Mouse (Mus musculus): ENCODE data around the gene Ugcg. TPM values are rescaled to one million over a fixed set of nuclear protein-coding genes. Genes with fewer than 3 reads are reported as not detected.

The Ugcg gene
- polyA plus RNA-seq, 1 experiment from 2014 or later = 24.7 TPM

- DNase-seq (ENCODE audit: low spot score) (no peak), ATAC-seq (ENCODE audit: low FRiP score) (no peak)
- 92% methylated on average over 2 of the region's 2 CpGs for WGBS
- Histone ChIP-seq H3K4me3 (replicated peaks; ENCODE audit: low read length) (no peak overlapping the region), H3K27ac (no peak overlapping the region), H3K9me3 (ENCODE audit: control insufficient read depth, low read length) (no peaks in the 10 kb centered on the region), H3K4me1 (replicated peaks; ENCODE audit: control insufficient read depth, insufficient read depth, low read length) (no peaks in the 10 kb centered on the region), H3K27me3 (ENCODE audit: control insufficient read depth, insufficient read depth, low read length) (no peaks in the 10 kb centered on the region), H3K9ac (no peak overlapping the region), H3K4me2 (replicated peaks) (no peak overlapping the region), H3K36me3 (replicated peaks; ENCODE audit: control insufficient read depth, insufficient read depth) (no peaks in the 10 kb centered on the region)
Observed at GRCm38 (mm10) chr4:59167251-59167847, 21.7 kb upstream of the Ugcg start.

- Histone ChIP-seq H3K4me1 (replicated peaks; ENCODE audit: control insufficient read depth, insufficient read depth, low read length) (no peaks in the 10 kb centered on the region), H3K9me3 (ENCODE audit: control insufficient read depth, low read length) (no peaks in the 10 kb centered on the region), H3K9ac (no peak overlapping the region), H3K27me3 (ENCODE audit: control insufficient read depth, insufficient read depth, low read length) (no peaks in the 10 kb centered on the region), H3K36me3 (replicated peaks; ENCODE audit: control insufficient read depth, insufficient read depth) (no peaks in the 10 kb centered on the region), H3K27ac (no peak overlapping the region), H3K4me3 (replicated peaks; ENCODE audit: low read length) (no peak overlapping the region), H3K4me2 (replicated peaks) (no peak overlapping the region)
- DNase-seq (ENCODE audit: low spot score) (no peak), ATAC-seq (ENCODE audit: low FRiP score) (no peak)
- WGBS = 85% methylated on average over 5 of the region's 5 CpGs
Observed at GRCm38 (mm10) chr4:59169981-59170380, 19.1 kb upstream of the Ugcg start.

GRCm38 (mm10) chr4:59172616-59173015 is 16.4 kb upstream of the Ugcg start:
- no peaks in the 10 kb centered on the region for H3K4me1 ChIP-seq (replicated peaks; ENCODE audit: control insufficient read depth, insufficient read depth, low read length)
- H3K4me3 ChIP-seq (replicated peaks; ENCODE audit: low read length) = no peak overlapping the region
- no peak overlapping the region for H3K9ac ChIP-seq
- no peak overlapping the region for H3K27ac ChIP-seq
- ATAC-seq (ENCODE audit: low FRiP score) (no peak), DNase-seq (ENCODE audit: low spot score) (no peak)
- H3K36me3 ChIP-seq (replicated peaks; ENCODE audit: control insufficient read depth, insufficient read depth) = no peaks in the 10 kb centered on the region
- no peaks in the 10 kb centered on the region for H3K9me3 ChIP-seq (ENCODE audit: control insufficient read depth, low read length)
- H3K27me3 ChIP-seq (ENCODE audit: control insufficient read depth, insufficient read depth, low read length) = no peaks in the 10 kb centered on the region
- WGBS = 9% methylated on average over 2 of the region's 2 CpGs
- H3K4me2 ChIP-seq (replicated peaks) = no peak overlapping the region

GRCm38 (mm10) chr4:59173181-59173922 is 15.7 kb upstream of the Ugcg start:
- no peak overlapping the region for H3K27ac ChIP-seq
- no peak overlapping the region for H3K9ac ChIP-seq
- H3K4me1 ChIP-seq (replicated peaks; ENCODE audit: control insufficient read depth, insufficient read depth, low read length) = no peaks in the 10 kb centered on the region
- 80% methylated on average over 2 of the region's 2 CpGs for WGBS
- no peaks in the 10 kb centered on the region for H3K9me3 ChIP-seq (ENCODE audit: control insufficient read depth, low read length)
- DNase-seq (ENCODE audit: low spot score) = no peak
- no peak overlapping the region for H3K4me3 ChIP-seq (replicated peaks; ENCODE audit: low read length)
- no peaks in the 10 kb centered on the region for H3K27me3 ChIP-seq (ENCODE audit: control insufficient read depth, insufficient read depth, low read length)
- H3K36me3 ChIP-seq (replicated peaks; ENCODE audit: control insufficient read depth, insufficient read depth) = no peaks in the 10 kb centered on the region
- no peak overlapping the region for H3K4me2 ChIP-seq (replicated peaks)
- no peak for ATAC-seq (ENCODE audit: low FRiP score)

- Histone ChIP-seq H3K4me1 (replicated peaks; ENCODE audit: control insufficient read depth, insufficient read depth, low read length) (no peaks in the 10 kb centered on the region), H3K27ac (no peak overlapping the region), H3K9ac (no peak overlapping the region), H3K9me3 (ENCODE audit: control insufficient read depth, low read length) (no peaks in the 10 kb centered on the region), H3K36me3 (replicated peaks; ENCODE audit: control insufficient read depth, insufficient read depth) (no peaks in the 10 kb centered on the region), H3K4me3 (replicated peaks; ENCODE audit: low read length) (no peak overlapping the region), H3K27me3 (ENCODE audit: control insufficient read depth, insufficient read depth, low read length) (no peaks in the 10 kb centered on the region), H3K4me2 (replicated peaks) (no peak overlapping the region)
- ATAC-seq (ENCODE audit: low FRiP score) (no peak), DNase-seq (ENCODE audit: low spot score) (no peak)
- WGBS = 76% methylated on average over 4 of the region's 4 CpGs
Observed at GRCm38 (mm10) chr4:59175003-59175402, 14.1 kb upstream of the Ugcg start.

- H3K36me3 ChIP-seq (replicated peaks; ENCODE audit: control insufficient read depth, insufficient read depth) = no peaks in the 10 kb centered on the region
- H3K9me3 ChIP-seq (ENCODE audit: control insufficient read depth, low read length) = no peaks in the 10 kb centered on the region
- H3K4me1 ChIP-seq (replicated peaks; ENCODE audit: control insufficient read depth, insufficient read depth, low read length) = no peaks in the 10 kb centered on the region
- no peak overlapping the region for H3K9ac ChIP-seq
- no peak overlapping the region for H3K4me2 ChIP-seq (replicated peaks)
- no peaks in the 10 kb centered on the region for H3K27me3 ChIP-seq (ENCODE audit: control insufficient read depth, insufficient read depth, low read length)
- 58% methylated on average over 6 of the region's 6 CpGs for WGBS
- no peak for DNase-seq (ENCODE audit: low spot score)
- no peak for ATAC-seq (ENCODE audit: low FRiP score)
- no peak overlapping the region for H3K4me3 ChIP-seq (replicated peaks; ENCODE audit: low read length)
- no peak overlapping the region for H3K27ac ChIP-seq
Observed at GRCm38 (mm10) chr4:59175929-59176328, 13.1 kb upstream of the Ugcg start.

- H3K4me2 ChIP-seq (replicated peaks) = no peak overlapping the region
- no peak for ATAC-seq (ENCODE audit: low FRiP score)
- no peak overlapping the region for H3K27ac ChIP-seq
- no peaks in the 10 kb centered on the region for H3K27me3 ChIP-seq (ENCODE audit: control insufficient read depth, insufficient read depth, low read length)
- 93% methylated on average over 2 of the region's 2 CpGs for WGBS
- H3K4me1 ChIP-seq (replicated peaks; ENCODE audit: control insufficient read depth, insufficient read depth, low read length) = no peaks in the 10 kb centered on the region
- H3K9me3 ChIP-seq (ENCODE audit: control insufficient read depth, low read length) = no peaks in the 10 kb centered on the region
- H3K36me3 ChIP-seq (replicated peaks; ENCODE audit: control insufficient read depth, insufficient read depth) = no peaks in the 10 kb centered on the region
- no peak for DNase-seq (ENCODE audit: low spot score)
- H3K9ac ChIP-seq = no peak overlapping the region
- H3K4me3 ChIP-seq (replicated peaks; ENCODE audit: low read length) = no peak overlapping the region
Observed at GRCm38 (mm10) chr4:59177566-59177965, 11.5 kb upstream of the Ugcg start.

GRCm38 (mm10) chr4:59181320-59182271 is 7.5 kb upstream of the Ugcg start:
- no peak for DNase-seq (ENCODE audit: low spot score)
- 36% methylated on average over 5 of the region's 5 CpGs for WGBS
- no peak for ATAC-seq (ENCODE audit: low FRiP score)

GRCm38 (mm10) chr4:59185671-59186070 is 3.4 kb upstream of the Ugcg start:
- Histone ChIP-seq H3K36me3 (replicated peaks; ENCODE audit: control insufficient read depth, insufficient read depth) (no peaks in the 10 kb centered on the region), H3K27me3 (ENCODE audit: control insufficient read depth, insufficient read depth, low read length) (no peaks in the 10 kb centered on the region), H3K4me3 (replicated peaks; ENCODE audit: low read length) (no peak overlapping the region), H3K9ac (no peak overlapping the region), H3K9me3 (ENCODE audit: control insufficient read depth, low read length) (no peaks in the 10 kb centered on the region), H3K27ac (no peak overlapping the region), H3K4me2 (replicated peaks) (no peak overlapping the region), H3K4me1 (replicated peaks; ENCODE audit: control insufficient read depth, insufficient read depth, low read length) (no peaks in the 10 kb centered on the region)
- no peak for ATAC-seq (ENCODE audit: low FRiP score)
- no peak for DNase-seq (ENCODE audit: low spot score)
- 77% methylated on average over 3 of the region's 3 CpGs for WGBS

More at GRCm38 (mm10) chr4:59181320-59182271, 7.5 kb upstream of the Ugcg start:
- no peak overlapping the region for H3K4me2 ChIP-seq (replicated peaks)
- no peak overlapping the region for H3K4me3 ChIP-seq (replicated peaks; ENCODE audit: low read length)
- H3K9ac ChIP-seq = no peak overlapping the region
- no peaks in the 10 kb centered on the region for H3K4me1 ChIP-seq (replicated peaks; ENCODE audit: control insufficient read depth, insufficient read depth, low read length)
- no peaks in the 10 kb centered on the region for H3K27me3 ChIP-seq (ENCODE audit: control insufficient read depth, insufficient read depth, low read length)
- no peak overlapping the region for H3K27ac ChIP-seq
- no peaks in the 10 kb centered on the region for H3K9me3 ChIP-seq (ENCODE audit: control insufficient read depth, low read length)
- H3K36me3 ChIP-seq (replicated peaks; ENCODE audit: control insufficient read depth, insufficient read depth) = no peaks in the 10 kb centered on the region
